Mouse (Mus musculus) lung, postnatal 25 days (tissue): ENCODE measurements around the gene Dnaic1.
"Not testable (repeated sequence)": the region's sequence is repeated elsewhere in the genome, so short reads cannot be mapped to it uniquely, and the experiment has no call there.

Experiments used
- DNase-seq: peaks from one replicate; pipeline ENCODE4 v3.0.0; 2022; ENCODE audit warnings: low spot score

Dnaic1 gene

GRCm38 (mm10) chr4:41665009-41665675 lies 95.6 kb downstream of the Dnaic1 start:
- no peak for DNase-seq

GRCm38 (mm10) chr4:41666646-41667045 lies 97.1 kb downstream of the Dnaic1 start:
- DNase-seq, result no peak

GRCm38 (mm10) chr4:41670836-41671235 lies 101.3 kb downstream of the Dnaic1 start:
- DNase-seq, result no peak

GRCm38 (mm10) chr4:41671500-41671899 lies 101.9 kb downstream of the Dnaic1 start:
- DNase-seq, result no peak

- no peak for DNase-seq
Measured at GRCm38 (mm10) chr4:41671963-41672480, 102.4 kb downstream of the Dnaic1 start.

GRCm38 (mm10) chr4:41672522-41672963 lies 103.0 kb downstream of the Dnaic1 start:
- no peak for DNase-seq

GRCm38 (mm10) chr4:41673186-41673585 lies 103.6 kb downstream of the Dnaic1 start:
- DNase-seq, result no peak

GRCm38 (mm10) chr4:41676248-41677005 lies 106.9 kb downstream of the Dnaic1 start:
- DNase-seq, result no peak

- no peak for DNase-seq
Measured at GRCm38 (mm10) chr4:41677006-41677629, 107.5 kb downstream of the Dnaic1 start.

- no peak for DNase-seq
Measured at GRCm38 (mm10) chr4:41678863-41679262, 109.3 kb downstream of the Dnaic1 start.

- DNase-seq, result no peak
Measured at GRCm38 (mm10) chr4:41679291-41679690, 109.7 kb downstream of the Dnaic1 start.

- no peak for DNase-seq
Measured at GRCm38 (mm10) chr4:41681176-41681575, 111.6 kb downstream of the Dnaic1 start.

GRCm38 (mm10) chr4:41681947-41682346 lies 112.4 kb downstream of the Dnaic1 start:
- no peak for DNase-seq

- no peak for DNase-seq
Measured at GRCm38 (mm10) chr4:41682789-41683188, 113.2 kb downstream of the Dnaic1 start.

GRCm38 (mm10) chr4:41683303-41683702 lies 113.7 kb downstream of the Dnaic1 start:
- DNase-seq, result not testable (repeated sequence)

- DNase-seq, result not testable (repeated sequence)
Measured at GRCm38 (mm10) chr4:41684131-41684930, 114.8 kb downstream of the Dnaic1 start.

- not testable (repeated sequence) for DNase-seq
Measured at GRCm38 (mm10) chr4:41684931-41685453, 115.4 kb downstream of the Dnaic1 start.

GRCm38 (mm10) chr4:41685882-41686492 lies 116.4 kb downstream of the Dnaic1 start:
- not testable (repeated sequence) for DNase-seq
